Mouse (Mus musculus): ENCODE measurements at regions not wholly inside any gene's neighbourhood (a gene's known extent, or its start where the extent isn't known, plus 50 kb on each side); places are given as distances from the start of the nearest gene placed in this dataset.

DNA sequence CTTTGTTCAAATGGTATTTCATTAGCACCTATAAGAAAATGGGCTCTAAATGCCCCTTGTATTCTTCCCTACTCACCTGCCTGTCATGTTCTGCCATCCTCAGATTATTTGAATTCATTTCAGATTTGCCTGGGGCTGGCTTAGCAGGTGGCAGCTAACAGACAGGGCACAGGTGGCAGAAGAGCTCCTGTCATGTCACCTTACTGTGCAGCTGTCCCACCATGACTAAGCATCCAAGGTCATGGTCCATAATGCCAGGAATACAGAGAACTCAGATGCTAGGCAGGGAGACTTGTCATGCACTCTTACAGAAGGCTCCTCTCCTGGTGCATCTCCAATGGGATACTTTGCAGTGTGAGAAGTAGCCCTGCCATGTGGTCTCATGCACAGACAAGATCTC, 458.7 kb downstream of the Tmem135 start:
- TF ChIP-seq CTCF (IDR thresholded peaks at IDR 0.05; ENCODE audit: borderline replicate concordance, insufficient read depth, low read depth, low read length) (no peak), POLR2A (IDR thresholded peaks at IDR 0.05; ENCODE audit: borderline replicate concordance, insufficient read depth, low read length) (no peak)
